Mouse (Mus musculus) c-Kit-positive CD71-positive TER-119-positive erythroid progenitor cells, embryonic 14.5 days (primary cell): ENCODE data around the gene Cnst.

Source experiments
- DNase-seq: peaks from one replicate; pipeline ENCODE4 v3.0.0-alpha.2; 2013; ENCODE audit warnings: low spot score

Gene Cnst

GRCm38 (mm10) chr1:179553197-179553948, 7.2 kb downstream of the Cnst start:
- DNase-seq = no peak

GRCm38 (mm10) chr1:179553949-179554347, 7.8 kb downstream of the Cnst start:
- DNase-seq = no peak

GRCm38 (mm10) chr1:179556921-179557320, 10.8 kb downstream of the Cnst start:
- no peak for DNase-seq

- no peak for DNase-seq
These were observed 13.4 kb downstream of the Cnst start for GRCm38 (mm10) chr1:179559446-179560194.

- no peak for DNase-seq
These were observed 14.8 kb downstream of the Cnst start for GRCm38 (mm10) chr1:179560845-179561430.

- no peak for DNase-seq
These were observed 17.0 kb downstream of the Cnst start for GRCm38 (mm10) chr1:179563211-179563610.

GRCm38 (mm10) chr1:179563926-179564325, 17.8 kb downstream of the Cnst start:
- no peak for DNase-seq

- DNase-seq = no peak
These were observed 21.4 kb downstream of the Cnst start for GRCm38 (mm10) chr1:179567558-179567957.

GRCm38 (mm10) chr1:179568690-179569398, 22.7 kb downstream of the Cnst start:
- DNase-seq = no peak

GRCm38 (mm10) chr1:179570482-179570881, 24.3 kb downstream of the Cnst start:
- DNase-seq = no peak

GRCm38 (mm10) chr1:179571686-179572085, 25.5 kb downstream of the Cnst start:
- DNase-seq = no peak

- no peak for DNase-seq
These were observed 27.6 kb downstream of the Cnst start for GRCm38 (mm10) chr1:179573650-179574206.

GRCm38 (mm10) chr1:179578625-179579024, 32.5 kb downstream of the Cnst start:
- DNase-seq = no peak

GRCm38 (mm10) chr1:179580200-179580599, 34.0 kb downstream of the Cnst start:
- no peak for DNase-seq

- no peak for DNase-seq
These were observed 35.3 kb downstream of the Cnst start for GRCm38 (mm10) chr1:179581422-179581821.

- no peak for DNase-seq
These were observed 35.9 kb downstream of the Cnst start for GRCm38 (mm10) chr1:179582021-179582433.

GRCm38 (mm10) chr1:179583090-179583489, 36.9 kb downstream of the Cnst start:
- DNase-seq = no peak

GRCm38 (mm10) chr1:179584220-179584619, 38.0 kb downstream of the Cnst start:
- DNase-seq = no peak

GRCm38 (mm10) chr1:179585646-179586045, 39.5 kb downstream of the Cnst start:
- DNase-seq = no peak

- DNase-seq = no peak
These were observed 40.4 kb downstream of the Cnst start for GRCm38 (mm10) chr1:179586430-179587095.

GRCm38 (mm10) chr1:179588230-179588629, 42.1 kb downstream of the Cnst start:
- DNase-seq = no peak
